8 mouse cellular contexts compared by ENCODE assay signal in genomic region chr10:77522746-77523145, GRCm38 (mm10). TPM values are rescaled to one million over a fixed set of nuclear protein-coding genes. Genes with fewer than 3 reads are reported as not detected.
DNase-seq lines count a peak whose midpoint lies in the region; ATAC-seq lines count a peak whose summit lies in the region.
"Had no signal": no experiment of that assay in that cellular context is flagged by ENCODE, and none has a peak within 500 bp of the region (broad histone marks: within the 10 kb centered on the region; RNA-seq: fewer than 3 reads in every experiment).

No protein-coding gene starts in this region.

- H3K4me2 ChIP-seq in neural tube, embryonic 11.5 days (ENCODE audit: low read depth): peak overlapping the region; percentile 42
- peak overlapping the region; percentile 57 for H3K4me2 ChIP-seq in forebrain, embryonic 12.5 days
- H3K4me2 ChIP-seq in limb, embryonic 15.5 days: peak overlapping the region; percentile 44
- H3K4me2 ChIP-seq in stomach, embryonic 15.5 days: peak overlapping the region; percentile 60

- H3K4me1 ChIP-seq in neural tube, embryonic 11.5 days (ENCODE audit: control insufficient read depth, insufficient read depth, low read length): 0 out of 2 replicates have a peak, but pooled peaks cover 3% of the 10 kb centered on the region
- peaks cover 9% of the 10 kb centered on the region for H3K4me1 ChIP-seq in forebrain, embryonic 12.5 days
- H3K4me1 ChIP-seq in limb, embryonic 15.5 days: peaks cover 9% of the 10 kb centered on the region
- peaks cover 11% of the 10 kb centered on the region; the same call in 1 of the 2 replicates for H3K4me1 ChIP-seq in stomach, embryonic 15.5 days

- intact Hi-C loops in left cerebral cortex, postnatal 10 days (cut with DNase I): loop anchor here (10.0 kb wide), 1 partner anchor 362 kb away; no protein-coding TSS in a partner anchor

- peak overlapping the region; percentile 16; the same call in 1 of the 2 replicates for H3K4me3 ChIP-seq in neural tube, embryonic 11.5 days (ENCODE audit: low read depth, low read length)
- peak overlapping the region; percentile 32 for H3K4me3 ChIP-seq in forebrain, embryonic 12.5 days (replicated peaks)
- peak overlapping the region; percentile 26 for H3K4me3 ChIP-seq in limb, embryonic 15.5 days
- peak overlapping the region; percentile 23 for H3K4me3 ChIP-seq in stomach, embryonic 15.5 days (replicated peaks)

- no peak for ATAC-seq in neural tube, embryonic 11.5 days (ENCODE audit: insufficient read depth, low FRiP score, low TSS enrichment)
- no peak for ATAC-seq in forebrain, embryonic 12.5 days (ENCODE audit: low FRiP score)
- ATAC-seq in limb, embryonic 15.5 days (ENCODE audit: insufficient number of reproducible peaks, low FRiP score, low TSS enrichment, low read depth): no peak
- ATAC-seq in stomach, embryonic 15.5 days (ENCODE audit: insufficient read depth, low FRiP score, low read depth): no peak

- no peaks in the 10 kb centered on the region for H3K36me3 ChIP-seq in neural tube, embryonic 11.5 days (ENCODE audit: control insufficient read depth, insufficient read depth, low read length)
- H3K36me3 ChIP-seq in forebrain, embryonic 12.5 days (replicated peaks): no peaks in the 10 kb centered on the region
- H3K36me3 ChIP-seq in limb, embryonic 15.5 days: no peaks in the 10 kb centered on the region
- no peaks in the 10 kb centered on the region for H3K36me3 ChIP-seq in stomach, embryonic 15.5 days

- H3K9ac ChIP-seq in neural tube, embryonic 11.5 days (ENCODE audit: low read length): peak overlapping the region; percentile 38
- peak overlapping the region; percentile 51 for H3K9ac ChIP-seq in forebrain, embryonic 12.5 days
- H3K9ac ChIP-seq in limb, embryonic 15.5 days: peak overlapping the region; percentile 23; the same call in 1 of the 2 replicates
- H3K9ac ChIP-seq in stomach, embryonic 15.5 days: no peak overlapping the region

- no peak overlapping the region for H3K27ac ChIP-seq in neural tube, embryonic 11.5 days (ENCODE audit: low read depth, low read length)
- H3K27ac ChIP-seq in forebrain, embryonic 12.5 days: no peak overlapping the region
- H3K27ac ChIP-seq in limb, embryonic 15.5 days: no peak overlapping the region
- 0 out of 2 replicates have a peak overlapping the region, but pooled peaks have one; percentile 16 for H3K27ac ChIP-seq in stomach, embryonic 15.5 days

- WGBS in neural tube, embryonic 11.5 days: 57% methylated on average over 12 of the region's 12 CpGs
- WGBS in forebrain, embryonic 12.5 days: 59% methylated on average over 12 of the region's 12 CpGs
- WGBS in limb, embryonic 15.5 days: 55% methylated on average over 12 of the region's 12 CpGs
- WGBS in stomach, embryonic 15.5 days: 56% methylated on average over 12 of the region's 12 CpGs

- no peaks in the 10 kb centered on the region for H3K9me3 ChIP-seq in neural tube, embryonic 11.5 days (ENCODE audit: control insufficient read depth, low read length)
- H3K9me3 ChIP-seq in forebrain, embryonic 12.5 days: no peaks in the 10 kb centered on the region
- no peaks in the 10 kb centered on the region for H3K9me3 ChIP-seq in limb, embryonic 15.5 days
- H3K9me3 ChIP-seq in stomach, embryonic 15.5 days: no peaks in the 10 kb centered on the region

- H3K27me3 ChIP-seq in neural tube, embryonic 11.5 days (ENCODE audit: control insufficient read depth, insufficient read depth, low read length): no peaks in the 10 kb centered on the region
- H3K27me3 ChIP-seq in forebrain, embryonic 12.5 days: peaks cover 10% of the 10 kb centered on the region
- H3K27me3 ChIP-seq in limb, embryonic 15.5 days: no peaks in the 10 kb centered on the region
- no peaks in the 10 kb centered on the region for H3K27me3 ChIP-seq in stomach, embryonic 15.5 days (replicated peaks)

- DNase-seq in neural tube, embryonic 11.5 days (ENCODE audit: low spot score): no peak
- DNase-seq in neural tube, embryonic 10.5 days (ENCODE audit: extremely low spot score, low spot score): no peak
- no peak for DNase-seq in gastrocnemius, adult 8-10 months (ENCODE audit: low spot score in 2 of 2)
- DNase-seq in left cerebral cortex, postnatal 10 days (ENCODE audit: extremely low spot score in 1 of 2, low spot score in 2 of 2): no peak
- DNase-seq: adrenal gland, adult 8-10 months had no signal

RNA-seq across cellular contexts. Expression of gene Fam207a, which starts 7.2 kb away (rescaled TPM):
- polyA plus RNA-seq in neural tube, embryonic 11.5 days (2014; fragmentation: Nextera tagmentation; extraction: Ambion mirVana): 45.7 and 49.0 TPM in 2 replicates
- 39.4 and 44.1 TPM in 2 replicates for polyA plus RNA-seq in forebrain, embryonic 12.5 days (2016; fragmentation: Nextera tagmentation; extraction: Ambion mirVana)
- 36.2 and 37.7 TPM in 2 replicates for polyA plus RNA-seq in limb, embryonic 15.5 days (2015; fragmentation: Nextera tagmentation; extraction: Ambion mirVana)
- 36.1 and 40.0 TPM in 2 replicates for polyA plus RNA-seq in stomach, embryonic 15.5 days (2015; fragmentation: Nextera tagmentation; extraction: Ambion mirVana)
- total RNA-seq in gastrocnemius, adult 8-10 months (2022): 1 to 10 TPM; 4.4 to 7.3 (median 5.9) TPM
- 10 to 100 TPM; 31.2 to 32.0 TPM for total RNA-seq in left cerebral cortex, postnatal 10 days (2021)

RNA-seq across cellular contexts. Expression of gene Itgb2, which starts 7.3 kb away (rescaled TPM):
- 1.5 TPM in 2 replicates for polyA plus RNA-seq in neural tube, embryonic 11.5 days (2014; fragmentation: Nextera tagmentation; extraction: Ambion mirVana)
- polyA plus RNA-seq in forebrain, embryonic 12.5 days (2016; fragmentation: Nextera tagmentation; extraction: Ambion mirVana): 0.64 and 0.74 TPM in 2 replicates
- polyA plus RNA-seq in limb, embryonic 15.5 days (2015; fragmentation: Nextera tagmentation; extraction: Ambion mirVana): 3.5 TPM in 2 replicates
- polyA plus RNA-seq in stomach, embryonic 15.5 days (2015; fragmentation: Nextera tagmentation; extraction: Ambion mirVana): 6.0 and 6.9 TPM in 2 replicates
- under 1 TPM; 0.48 to 0.99 (median 0.88) TPM for total RNA-seq in gastrocnemius, adult 8-10 months (2022)
- total RNA-seq in left cerebral cortex, postnatal 10 days (2021): 1 to 10 TPM; 2.0 to 2.4 TPM

RNA-seq across cellular contexts. Expression of gene Pttg1ip, which starts 58.8 kb away (rescaled TPM):
- 71.4 and 72.1 TPM in 2 replicates for polyA plus RNA-seq in neural tube, embryonic 11.5 days (2014; fragmentation: Nextera tagmentation; extraction: Ambion mirVana)
- polyA plus RNA-seq in forebrain, embryonic 12.5 days (2016; fragmentation: Nextera tagmentation; extraction: Ambion mirVana): 61.9 and 64.6 TPM in 2 replicates
- polyA plus RNA-seq in limb, embryonic 15.5 days (2015; fragmentation: Nextera tagmentation; extraction: Ambion mirVana): 145 and 158 TPM in 2 replicates
- 174 and 178 TPM in 2 replicates for polyA plus RNA-seq in stomach, embryonic 15.5 days (2015; fragmentation: Nextera tagmentation; extraction: Ambion mirVana)
- total RNA-seq in gastrocnemius, adult 8-10 months (2022): 10 to 100 TPM; 15.4 to 30.1 (median 25.8) TPM
- total RNA-seq in left cerebral cortex, postnatal 10 days (2021): 10 to 100 TPM; 59.2 to 66.9 TPM
